Mouse (Mus musculus) E14TG2a.4 (cell line): ENCODE measurements around the gene Arl15.

Experiments used
- CTCF ChIP-seq: conservative IDR thresholded peaks from 2 replicates; pipeline ENCODE4 v1.5.1; 2014; ENCODE audit warnings: low read length
- NANOG ChIP-seq: IDR thresholded peaks from 2 replicates; pipeline ENCODE4 v1.6.1; 2014; ENCODE audit warnings: borderline replicate concordance, low read length, mixed read lengths
- POU5F1 ChIP-seq: IDR thresholded peaks from 2 replicates; pipeline ENCODE4 v1.6.1; 2014; ENCODE audit warnings: low read length, borderline replicate concordance

DNA sequence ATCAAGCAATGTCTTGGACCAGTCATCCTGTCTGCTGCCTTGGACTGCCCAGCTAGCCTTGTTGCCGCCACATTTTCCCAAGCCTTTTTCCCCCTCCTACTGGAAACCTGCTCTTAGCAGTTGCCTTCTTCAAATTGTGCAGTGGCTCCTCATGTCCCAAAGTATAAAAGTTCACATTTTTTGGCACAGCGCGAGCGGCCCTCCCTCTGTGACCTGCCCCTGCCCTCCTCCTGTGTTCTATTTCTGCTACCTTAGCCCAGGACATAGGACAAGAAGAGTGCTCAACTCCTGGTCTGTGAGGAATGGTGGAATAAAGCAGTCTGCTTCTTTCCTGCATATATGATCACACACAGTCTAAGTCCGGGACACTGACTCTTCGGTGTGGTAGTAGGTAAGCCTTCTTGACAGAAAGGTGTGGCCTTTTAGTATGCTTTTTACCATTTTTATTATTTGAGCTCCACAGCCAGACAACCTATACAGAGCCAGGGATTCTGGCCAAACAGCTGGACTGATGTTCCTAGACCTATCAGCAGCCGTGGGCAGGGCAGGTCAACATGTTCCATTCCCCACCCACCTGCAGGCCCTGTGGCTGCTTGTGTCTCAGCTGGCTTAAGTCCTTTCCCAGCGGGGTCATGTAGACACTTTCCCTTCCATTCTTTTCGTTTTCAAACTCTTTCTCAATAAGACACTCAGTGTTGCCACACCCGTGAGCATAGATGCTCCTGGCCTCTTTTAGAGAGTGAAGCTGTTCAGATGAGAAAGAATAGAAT, 293.6 kb downstream of the Arl15 start:
- TF ChIP-seq CTCF = no peak
- TF ChIP-seq POU5F1 = no peak
- TF ChIP-seq NANOG = no peak
